Mouse (Mus musculus) spleen, adult 2 months (tissue): ENCODE measurements at regions not wholly inside any gene's neighbourhood (a gene's known extent, or its start where the extent isn't known, plus 50 kb on each side); places are given as distances from the start of the nearest gene placed in this dataset.
A peak's percentile ranks its signal among the peaks of the same experiment; 100 is the strongest.
"Not testable (repeated sequence)": the region's sequence is repeated elsewhere in the genome, so short reads cannot be mapped to it uniquely, and the experiment has no call there.

Experiments used
- DNase-seq, 2 experiments: peaks; one replicate each; pipeline versions ENCODE4 v3.0.0 to v3.0.0-alpha.2; 2012 to 2021; ENCODE audit warnings: low spot score in 2 of 2, low read depth in 1 of 2
- H3K27ac ChIP-seq: fragments of 200-500 bp; 2 replicates; pipeline ENCODE4 v1.5.1; 2012; ENCODE audit warnings: low read length, inconsistent platforms; ENCODE audit not compliant: insufficient read depth
- H3K27me3 ChIP-seq: fragments of 200-500 bp; 2 replicates; pipeline ENCODE4 v1.6.1; 2012; ENCODE audit warnings: mild to moderate bottlenecking, moderate library complexity, low read length, inconsistent platforms; ENCODE audit not compliant: control insufficient read depth, insufficient read depth
- H3K36me3 ChIP-seq: fragments of 200-500 bp; 2 replicates; pipeline ENCODE4 v1.6.1; 2012; ENCODE audit warnings: mild to moderate bottlenecking, low read length, inconsistent platforms; ENCODE audit not compliant: control insufficient read depth, insufficient read depth
- H3K4me1 ChIP-seq: fragments of 200-500 bp; 2 replicates; pipeline ENCODE4 v1.6.1; 2011; ENCODE audit warnings: inconsistent platforms; ENCODE audit not compliant: control insufficient read depth, insufficient read depth, insufficient read length
- H3K4me3 ChIP-seq: fragments of 200-500 bp; 2 replicates; pipeline ENCODE4 v1.5.1; 2011; ENCODE audit warnings: mild to moderate bottlenecking, inconsistent platforms; ENCODE audit not compliant: insufficient read depth, insufficient read length; ENCODE audit errors: extremely low read depth
- CTCF ChIP-seq: fragments of 200-500 bp; IDR thresholded peaks from 2 replicates; pipeline ENCODE4 v1.5.1; 2011; ENCODE audit warnings: mild to moderate bottlenecking, inconsistent platforms; ENCODE audit not compliant: insufficient read depth, insufficient read length, insufficient replicate concordance; ENCODE audit errors: extremely low read depth
- POLR2A ChIP-seq: fragments of 200-500 bp; IDR thresholded peaks from 2 replicates; pipeline ENCODE4 v1.6.1; 2011; ENCODE audit warnings: low read depth, low read length, inconsistent platforms
- WGBS: fragments of 180-500 bp; shearing (Covaris S2); methylation state at CpG from one replicate; pipeline ENCODE4 v1.1.7; 2018; 5-methylcytosine and 5-hydroxymethylcytosine counted together

- no peaks in the 10 kb centered on the region for H3K27me3 ChIP-seq
- no peak overlapping the region for H3K27ac ChIP-seq
- no peaks in the 10 kb centered on the region for H3K4me1 ChIP-seq
- no peaks in the 10 kb centered on the region for H3K36me3 ChIP-seq
- DNase-seq: no peak
- no peak overlapping the region for H3K4me3 ChIP-seq
- 64% methylated on average over 17 of the region's 17 CpGs for WGBS
- TF ChIP-seq POLR2A: no peak
- no peak for TF ChIP-seq CTCF
Measured at GRCm38 (mm10) chr12:20845297-20845696, 145.0 kb upstream of the Asap2 start.

GRCm38 (mm10) chr12:20884104-20884503, 106.2 kb upstream of the Asap2 start:
- H3K27me3 ChIP-seq, H3K27ac ChIP-seq, H3K4me1 ChIP-seq, H3K4me3 ChIP-seq, DNase-seq, H3K36me3 ChIP-seq: not testable (repeated sequence)
- WGBS: 69% methylated on average over 6 of the region's 6 CpGs

- H3K27me3 ChIP-seq, H3K4me1 ChIP-seq, H3K36me3 ChIP-seq: not testable (repeated sequence)
- peak overlapping the region; percentile 42; the same call in 1 of the 2 replicates for H3K27ac ChIP-seq
- DNase-seq: peak; percentile 12 to 50
- peak; percentile 32 for TF ChIP-seq POLR2A
- WGBS: 4% methylated on average over 70 of the region's 87 CpGs
- peak overlapping the region; percentile 99 for H3K4me3 ChIP-seq
Measured at GRCm38 (mm10) chr12:20920653-20921397, 69.4 kb upstream of the Asap2 start.

GRCm38 (mm10) chr12:20921398-20922023, 68.7 kb upstream of the Asap2 start:
- not testable (repeated sequence) for H3K27me3 ChIP-seq, H3K27ac ChIP-seq, DNase-seq, H3K36me3 ChIP-seq, H3K4me1 ChIP-seq
- H3K4me3 ChIP-seq: peak overlapping the region; percentile 46
- WGBS: 13% methylated on average over 14 of the region's 15 CpGs

- H3K4me3 ChIP-seq, H3K27ac ChIP-seq, H3K4me1 ChIP-seq, H3K36me3 ChIP-seq, H3K27me3 ChIP-seq: not testable (repeated sequence)
- WGBS: 39% methylated on average over 3 of the region's 3 CpGs
- TF ChIP-seq CTCF: peak; percentile 13; the same call in 1 of the 2 replicates
- DNase-seq: peak; percentile 21 to 44
Measured at GRCm38 (mm10) chr12:20928966-20929365, 61.3 kb upstream of the Asap2 start.
